Mouse (Mus musculus): ENCODE data around the gene Ncoa6. TPM values are rescaled to one million over a fixed set of nuclear protein-coding genes. Genes with fewer than 3 reads are reported as not detected.

The Ncoa6 gene
- polyA plus RNA-seq, 1 experiment, result 39.0 TPM

DNA sequence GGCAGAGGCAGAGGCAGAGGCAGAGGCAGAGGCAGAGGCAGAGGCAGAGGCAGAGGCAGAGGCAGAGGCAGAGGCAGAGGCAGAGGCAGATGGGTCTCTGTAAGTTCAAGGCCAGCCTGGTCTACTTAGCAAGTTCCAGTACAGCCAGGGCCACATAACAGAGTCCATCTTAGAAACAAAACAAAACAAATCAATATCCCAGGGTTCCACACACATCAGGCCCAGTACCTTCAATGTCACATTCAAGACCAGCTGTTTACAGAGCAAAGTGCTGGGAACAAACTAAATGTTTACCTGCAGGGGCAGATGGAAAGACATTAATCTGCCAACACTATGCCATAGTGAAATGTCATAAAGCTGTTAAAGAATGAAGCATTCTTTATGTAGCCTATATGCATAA is 99.2 kb downstream of the Ncoa6 start:
- DNase-seq, result no peak
- no peaks in the 10 kb centered on the region for H3K27me3 ChIP-seq (ENCODE audit: control insufficient read depth, insufficient read depth, low read length)
- H3K4me1 ChIP-seq (ENCODE audit: control insufficient read depth, insufficient read depth, low read length), result no peaks in the 10 kb centered on the region
- H3K27ac ChIP-seq (ENCODE audit: insufficient read depth, low read length), result no peak overlapping the region
- no peak overlapping the region for H3K4me3 ChIP-seq (replicated peaks; ENCODE audit: insufficient read depth, low read depth, low read length)
- TF ChIP-seq CTCF (IDR thresholded peaks at IDR 0.05; ENCODE audit: borderline replicate concordance, insufficient read depth, low read depth, low read length), result no peak
- TF ChIP-seq POLR2A (IDR thresholded peaks at IDR 0.05; ENCODE audit: borderline replicate concordance, insufficient read depth, low read length), result no peak

DNA sequence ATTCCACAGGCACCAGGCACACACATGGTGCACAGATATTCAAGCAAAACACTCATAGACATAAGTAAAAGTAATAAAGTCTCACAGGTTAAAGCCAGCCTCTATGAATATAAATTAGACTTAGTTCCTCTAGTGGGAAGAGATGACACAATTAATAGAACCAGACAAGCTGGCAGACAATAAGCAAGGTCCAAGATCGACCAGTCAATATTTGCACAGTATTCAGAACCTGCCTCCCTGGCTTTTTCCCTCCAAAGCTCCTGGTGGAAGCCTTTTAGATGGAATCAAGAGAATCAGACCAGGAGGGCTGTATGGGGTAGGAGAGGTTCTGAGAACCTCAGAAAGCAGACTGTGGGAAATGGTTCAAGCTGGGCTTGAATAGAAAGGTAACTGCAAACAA is 99.8 kb downstream of the Ncoa6 start:
- WGBS, result 73% methylated on average over 1 of the region's 1 CpGs
- H3K4me1 ChIP-seq (ENCODE audit: control insufficient read depth, insufficient read depth, low read length), result no peaks in the 10 kb centered on the region
- TF ChIP-seq CTCF (IDR thresholded peaks at IDR 0.05; ENCODE audit: borderline replicate concordance, insufficient read depth, low read depth, low read length), result no peak
- no peak for TF ChIP-seq POLR2A (IDR thresholded peaks at IDR 0.05; ENCODE audit: borderline replicate concordance, insufficient read depth, low read length)
- no peak overlapping the region for H3K4me3 ChIP-seq (replicated peaks; ENCODE audit: insufficient read depth, low read depth, low read length)
- no peak overlapping the region for H3K27ac ChIP-seq (ENCODE audit: insufficient read depth, low read length)
- no peaks in the 10 kb centered on the region for H3K27me3 ChIP-seq (ENCODE audit: control insufficient read depth, insufficient read depth, low read length)
- DNase-seq, result no peak

DNA sequence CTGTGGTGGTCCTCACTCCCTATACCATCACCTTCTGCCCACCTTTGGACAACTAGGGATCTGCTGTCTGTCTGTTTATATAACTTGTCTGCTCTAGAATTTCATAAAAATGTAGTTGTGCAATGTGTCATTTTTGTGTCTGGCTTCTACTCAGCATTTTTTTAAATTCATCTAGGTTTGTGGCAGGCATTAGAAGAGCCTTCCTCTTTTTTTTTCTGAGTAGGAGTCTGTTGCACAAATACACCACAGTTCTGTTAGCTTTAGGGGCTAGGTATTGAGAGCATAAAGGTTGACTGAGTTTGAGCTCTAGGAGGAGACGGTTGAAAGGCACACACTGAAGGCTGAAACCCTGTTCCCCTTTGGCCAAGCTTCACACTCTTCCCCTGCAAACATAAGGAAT is 100.4 kb downstream of the Ncoa6 start:
- Histone ChIP-seq H3K27me3 (ENCODE audit: control insufficient read depth, insufficient read depth, low read length) (no peaks in the 10 kb centered on the region), H3K27ac (ENCODE audit: insufficient read depth, low read length) (no peak overlapping the region), H3K4me3 (replicated peaks; ENCODE audit: insufficient read depth, low read depth, low read length) (no peak overlapping the region), H3K4me1 (ENCODE audit: control insufficient read depth, insufficient read depth, low read length) (no peaks in the 10 kb centered on the region)
- 84% methylated on average over 1 of the region's 1 CpGs for WGBS
- DNase-seq, result no peak
- TF ChIP-seq CTCF (IDR thresholded peaks at IDR 0.05; ENCODE audit: borderline replicate concordance, insufficient read depth, low read depth, low read length) (no peak), POLR2A (IDR thresholded peaks at IDR 0.05; ENCODE audit: borderline replicate concordance, insufficient read depth, low read length) (no peak)

DNA sequence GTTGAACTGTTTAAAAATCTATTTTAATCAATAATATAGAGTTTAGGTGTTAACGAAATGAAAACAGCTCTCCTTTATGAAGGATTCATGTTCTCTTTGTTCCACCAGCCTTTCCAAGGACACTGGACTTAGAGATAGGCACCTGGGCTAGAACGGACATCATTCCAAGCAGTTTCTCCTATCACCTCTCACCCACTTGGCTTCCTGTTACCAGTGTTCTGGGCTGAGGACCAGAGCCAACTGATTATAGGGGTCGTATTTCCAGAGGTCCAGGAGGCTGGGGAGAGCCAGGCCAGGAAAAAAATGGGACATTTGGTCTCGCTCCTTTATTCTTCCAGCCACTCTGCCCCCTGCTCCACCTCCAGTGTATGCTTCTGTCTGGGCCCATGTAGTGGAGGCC is 101.2 kb downstream of the Ncoa6 start:
- H3K27ac ChIP-seq (ENCODE audit: insufficient read depth, low read length), result no peak overlapping the region
- no peaks in the 10 kb centered on the region for H3K27me3 ChIP-seq (ENCODE audit: control insufficient read depth, insufficient read depth, low read length)
- H3K4me3 ChIP-seq (replicated peaks; ENCODE audit: insufficient read depth, low read depth, low read length), result no peak overlapping the region
- H3K4me1 ChIP-seq (ENCODE audit: control insufficient read depth, insufficient read depth, low read length), result no peaks in the 10 kb centered on the region
- 44% methylated on average over 4 of the region's 4 CpGs for WGBS
- DNase-seq, result no peak
- TF ChIP-seq POLR2A (IDR thresholded peaks at IDR 0.05; ENCODE audit: borderline replicate concordance, insufficient read depth, low read length) (no peak), CTCF (IDR thresholded peaks at IDR 0.05; ENCODE audit: borderline replicate concordance, insufficient read depth, low read depth, low read length) (no peak)

DNA sequence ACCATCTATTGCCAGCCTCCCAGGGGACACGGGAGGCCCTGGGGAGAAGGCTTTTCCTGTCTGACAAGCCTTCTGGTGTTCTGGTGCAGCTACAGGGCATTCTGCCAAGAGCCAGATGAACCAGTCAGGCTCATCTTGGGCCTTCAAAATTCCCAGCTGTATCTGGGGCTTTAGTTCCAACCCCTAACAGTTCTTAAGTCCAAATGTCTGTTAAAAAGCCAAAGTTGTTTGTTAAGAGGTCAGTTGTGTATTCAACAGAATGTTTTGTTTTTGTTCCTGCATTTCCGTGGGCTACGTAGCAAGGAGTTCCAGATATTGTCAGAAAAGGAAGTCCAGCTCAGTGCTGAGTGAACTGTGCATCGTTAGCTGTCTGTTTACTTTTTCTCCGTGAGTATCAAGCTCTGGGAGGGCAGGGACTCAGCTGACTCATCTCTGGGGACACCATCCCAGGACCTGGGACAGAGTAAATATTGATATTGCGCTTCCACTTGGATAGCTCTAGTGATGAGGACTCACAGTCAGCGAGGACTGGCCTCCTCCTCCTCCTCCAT is 104.3 kb downstream of the Ncoa6 start:
- no peak overlapping the region for H3K27ac ChIP-seq (ENCODE audit: insufficient read depth, low read length)
- no peaks in the 10 kb centered on the region for H3K27me3 ChIP-seq (ENCODE audit: control insufficient read depth, insufficient read depth, low read length)
- DNase-seq, result no peak
- H3K4me3 ChIP-seq (replicated peaks; ENCODE audit: insufficient read depth, low read depth, low read length), result no peak overlapping the region
- no peaks in the 10 kb centered on the region for H3K4me1 ChIP-seq (ENCODE audit: control insufficient read depth, insufficient read depth, low read length)
- TF ChIP-seq POLR2A (IDR thresholded peaks at IDR 0.05; ENCODE audit: borderline replicate concordance, insufficient read depth, low read length), result no peak
- no peak for TF ChIP-seq CTCF (IDR thresholded peaks at IDR 0.05; ENCODE audit: borderline replicate concordance, insufficient read depth, low read depth, low read length)
- WGBS, result 49% methylated on average over 7 of the region's 7 CpGs

DNA sequence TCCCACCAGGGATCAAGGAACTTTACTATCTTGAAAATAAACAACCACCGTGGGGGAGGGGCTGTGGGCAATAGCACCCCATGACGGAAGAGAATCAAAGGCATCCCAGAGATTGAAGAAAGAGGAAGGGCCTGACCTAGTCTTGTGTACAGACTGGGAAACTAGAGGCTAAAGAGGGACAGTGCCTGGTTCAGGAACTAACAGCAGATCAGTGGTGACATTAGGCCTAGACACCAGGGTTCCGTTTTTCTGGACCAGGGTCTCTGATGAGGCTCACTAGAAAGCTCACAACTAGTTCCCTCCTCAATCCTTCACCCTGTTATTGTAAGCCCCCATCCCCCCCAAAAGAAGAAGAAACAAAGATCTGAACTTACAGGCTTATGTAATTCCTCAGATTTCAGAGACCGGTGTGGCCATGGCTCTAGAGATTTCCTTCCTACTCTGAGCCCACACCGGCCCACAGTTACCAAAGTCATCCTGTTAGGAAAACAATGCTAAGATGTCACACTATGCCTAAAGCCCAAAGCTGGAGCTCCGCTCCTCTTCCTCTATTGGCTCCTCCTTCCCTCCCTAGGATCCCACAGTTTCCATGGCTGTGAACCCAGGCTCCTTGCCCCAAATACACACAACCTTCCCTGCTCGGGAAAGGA is 105.9 kb downstream of the Ncoa6 start:
- Histone ChIP-seq H3K27ac (ENCODE audit: insufficient read depth, low read length) (no peak overlapping the region), H3K27me3 (ENCODE audit: control insufficient read depth, insufficient read depth, low read length) (no peaks in the 10 kb centered on the region), H3K4me3 (replicated peaks; ENCODE audit: insufficient read depth, low read depth, low read length) (no peak overlapping the region), H3K4me1 (ENCODE audit: control insufficient read depth, insufficient read depth, low read length) (no peaks in the 10 kb centered on the region)
- 90% methylated on average over 7 of the region's 7 CpGs for WGBS
- no peak for DNase-seq
- no peak for TF ChIP-seq POLR2A (IDR thresholded peaks at IDR 0.05; ENCODE audit: borderline replicate concordance, insufficient read depth, low read length)
- no peak for TF ChIP-seq CTCF (IDR thresholded peaks at IDR 0.05; ENCODE audit: borderline replicate concordance, insufficient read depth, low read depth, low read length)

DNA sequence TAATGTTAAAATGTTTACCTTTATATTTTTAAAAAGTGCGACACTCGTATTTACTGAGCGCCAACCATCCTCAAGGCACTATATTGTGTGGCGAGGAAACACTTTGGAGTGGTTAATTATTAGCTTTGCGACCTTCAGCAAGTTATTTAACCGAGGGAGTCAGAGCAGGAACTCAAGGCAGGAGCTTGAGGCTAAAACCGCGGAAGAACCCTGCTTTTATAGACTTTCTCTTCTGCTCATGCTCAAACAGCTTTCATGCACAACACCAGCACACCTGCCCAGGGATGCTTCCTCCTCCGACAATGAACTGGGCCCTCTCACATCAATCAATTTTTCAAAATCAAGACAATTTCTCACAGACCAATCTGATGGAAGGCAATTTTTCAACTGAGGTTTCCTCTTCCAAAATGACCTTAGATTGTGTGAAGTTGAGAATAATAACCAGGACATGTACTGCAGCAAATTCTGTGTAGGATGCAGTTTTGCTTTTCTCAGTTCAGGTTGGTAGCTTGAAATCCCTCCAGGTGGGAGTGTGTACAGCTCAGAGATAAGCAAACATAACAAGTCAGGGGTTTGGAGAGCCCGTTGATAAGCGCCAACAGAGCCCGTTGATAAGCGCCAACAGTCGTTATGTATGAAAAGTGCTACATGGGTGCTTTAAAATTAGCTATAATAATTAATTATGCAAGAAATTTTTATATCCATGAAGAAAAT is 115.9 kb downstream of the Ncoa6 start:
- 33% methylated on average over 14 of the region's 14 CpGs for WGBS
- H3K27ac ChIP-seq (ENCODE audit: insufficient read depth, low read length), result 0 out of 2 replicates have a peak overlapping the region, but pooled peaks have one; percentile 1
- DNase-seq, result peak; percentile 37 to 45
- no peaks in the 10 kb centered on the region for H3K27me3 ChIP-seq (ENCODE audit: control insufficient read depth, insufficient read depth, low read length)
- no peaks in the 10 kb centered on the region for H3K4me1 ChIP-seq (ENCODE audit: control insufficient read depth, insufficient read depth, low read length)
- H3K4me3 ChIP-seq (replicated peaks; ENCODE audit: insufficient read depth, low read depth, low read length), result peak overlapping the region; percentile 67
- TF ChIP-seq CTCF (IDR thresholded peaks at IDR 0.05; ENCODE audit: borderline replicate concordance, insufficient read depth, low read depth, low read length) (no peak), POLR2A (IDR thresholded peaks at IDR 0.05; ENCODE audit: borderline replicate concordance, insufficient read depth, low read length) (no peak)
